In the genomic region with DNA sequence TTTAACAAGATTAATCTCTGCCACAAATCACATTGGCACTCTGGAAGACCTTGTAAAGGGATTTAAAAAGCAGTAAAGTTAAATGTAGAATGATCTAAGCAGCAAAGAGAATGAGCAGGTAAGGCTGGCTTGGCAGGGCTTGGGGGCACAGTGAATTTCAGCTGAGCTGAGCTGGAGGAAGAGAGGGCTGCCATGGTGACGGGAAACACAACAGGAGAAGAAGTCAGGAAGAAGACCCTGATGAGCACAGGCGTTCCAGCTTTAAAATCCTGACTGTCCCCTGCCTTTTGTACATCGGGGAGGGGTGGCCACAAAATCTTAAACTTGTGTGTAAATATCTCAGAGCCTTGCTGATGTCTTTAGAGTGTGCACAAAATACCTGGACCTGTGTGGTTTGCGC, we compare ENCODE assay signal across 24 mouse cellular contexts. TPM values are rescaled to one million over a fixed set of nuclear protein-coding genes. Genes with fewer than 3 reads are reported as not detected.
DNase-seq lines count a peak whose midpoint lies in the region; TF ChIP-seq lines count a peak whose summit lies in the region.
"Had no signal": no experiment of that assay in that cellular context is flagged by ENCODE, and none has a peak within 500 bp of the region (broad histone marks: within the 10 kb centered on the region; RNA-seq: fewer than 3 reads in every experiment).

No protein-coding gene starts in this region.

- H3K27ac ChIP-seq in spleen, adult 2 months (ENCODE audit: insufficient read depth, low read length) = peak overlapping the region; percentile 66
- peak overlapping the region; percentile 47 for H3K27ac ChIP-seq in bone marrow macrophage, adult 2 months (ENCODE audit: insufficient read depth, low read depth, low read length)
- peak overlapping the region; percentile 50 for H3K27ac ChIP-seq in macrophage
- H3K27ac ChIP-seq: embryonic facial prominence, embryonic 13.5 days; forebrain, embryonic 12.5 days; heart, adult 2 months; heart, embryonic 10.5 days; heart, embryonic 13.5 days; hindbrain, embryonic 14.5 days; hindbrain, postnatal 0 days had no signal

- H3K79me2 ChIP-seq in macrophage (ENCODE audit: inconsistent target) = no peaks in the 10 kb centered on the region

- WGBS in spleen, adult 2 months = 57% methylated on average over 4 of the region's 4 CpGs
- 88% methylated on average over 4 of the region's 4 CpGs for WGBS in macrophage (ENCODE audit: missing documents)

- peaks cover 12% of the 10 kb centered on the region; the same call in 1 of the 2 replicates for H3K4me1 ChIP-seq in spleen, adult 2 months (ENCODE audit: control insufficient read depth, insufficient read depth, insufficient read length)
- H3K4me1 ChIP-seq in bone marrow macrophage, adult 2 months (ENCODE audit: control insufficient read depth, insufficient read depth, low read length) = peaks cover 19% of the 10 kb centered on the region
- H3K4me1 ChIP-seq: embryonic facial prominence, embryonic 13.5 days; forebrain, embryonic 12.5 days; heart, embryonic 10.5 days; heart, embryonic 13.5 days had no signal

- H3K36me3 ChIP-seq in spleen, adult 2 months (ENCODE audit: control insufficient read depth, insufficient read depth, low read length) = no peaks in the 10 kb centered on the region
- no peaks in the 10 kb centered on the region for H3K36me3 ChIP-seq in macrophage (ENCODE audit: inconsistent target)
- H3K36me3 ChIP-seq: embryonic facial prominence, embryonic 13.5 days; forebrain, embryonic 12.5 days; heart, embryonic 10.5 days; heart, embryonic 13.5 days had no signal

- no peaks in the 10 kb centered on the region for H3K27me3 ChIP-seq in spleen, adult 2 months (ENCODE audit: control insufficient read depth, insufficient read depth, low read length)
- H3K27me3 ChIP-seq: embryonic facial prominence, embryonic 13.5 days; forebrain, embryonic 12.5 days; heart, embryonic 13.5 days had no signal

- H3K4me3 ChIP-seq in spleen, adult 2 months (ENCODE audit: extremely low read depth, insufficient read depth, insufficient read length) = no peak overlapping the region
- no peak overlapping the region for H3K4me3 ChIP-seq in bone marrow macrophage, adult 2 months (ENCODE audit: insufficient read depth, low read length)
- no peak overlapping the region for H3K4me3 ChIP-seq in macrophage (ENCODE audit: inconsistent target)
- H3K4me3 ChIP-seq: embryonic facial prominence, embryonic 13.5 days; erythroblast, embryonic 14.5 days; forebrain, embryonic 12.5 days; heart, adult 2 months; heart, embryonic 10.5 days; heart, embryonic 13.5 days had no signal

- TF ChIP-seq CTCF in spleen, adult 2 months (IDR thresholded peaks at IDR 0.05; ENCODE audit: extremely low read depth, insufficient read depth, insufficient read length, insufficient replicate concordance) = no peak
- TF ChIP-seq CTCF in bone marrow macrophage, adult 2 months (IDR thresholded peaks at IDR 0.05; ENCODE audit: low read depth, low read length) = no peak

- no peak for DNase-seq in spleen, adult 2 months (ENCODE audit: low read depth in 1 of 2, low spot score in 2 of 2)
- no peak for DNase-seq in spleen, postnatal 36 days (ENCODE audit: low spot score in 2 of 2)
- no peak for DNase-seq in right cerebral cortex, postnatal 25 days
- no peak for DNase-seq in layer of hippocampus, adult 8-10 months (ENCODE audit: low spot score in 2 of 2)
- DNase-seq in lung, postnatal 25 days (ENCODE audit: low spot score) = no peak
- DNase-seq: adrenal gland, postnatal 10 days; adrenal gland, postnatal 36 days; cerebellum, adult 11-12 months; cerebellum, adult 8-10 months; cerebellum, postnatal 14 days; gastrocnemius, postnatal 10 days; gastrocnemius, postnatal 36 days; heart, postnatal 14 days; heart, postnatal 4 days had no signal

- no peak for TF ChIP-seq POLR2A in spleen, adult 2 months (IDR thresholded peaks at IDR 0.05; ENCODE audit: low read depth, low read length)
- no peak for TF ChIP-seq POLR2A in bone marrow macrophage, adult 2 months (IDR thresholded peaks at IDR 0.05; ENCODE audit: borderline replicate concordance, low read depth, low read length)

RNA-seq across cellular contexts. Expression of a gene that starts 32.0 kb away (rescaled TPM):
- 5.8 and 6.2 TPM in 2 replicates for polyA plus RNA-seq in spleen, adult 2 months (2012; rRNA removed)
- 22.2 and 26.0 TPM in 2 replicates for polyA plus RNA-seq in bone marrow macrophage, adult 2 months (2012; ENCODE audit: insufficient read depth, insufficient read length, missing spikeins)
- 100 to 1,000 TPM in 11 of 26 experiments, 10 to 100 TPM in 15; 21.1 to 368 (median 88.7) TPM for total RNA-seq in macrophage (2018; cell fraction: chromatin; rRNA removed)
- 100 to 1,000 TPM in 3 of 26 experiments, 10 to 100 TPM in 23; 18.9 to 123 (median 32.3) TPM for total RNA-seq in macrophage (2018; cell fraction: cytosol; rRNA removed)
- 100 to 1,000 TPM in 10 of 26 experiments, 10 to 100 TPM in 16; 23.9 to 205 (median 85.9) TPM for total RNA-seq in macrophage (2018; cell fraction: nucleus; rRNA removed)
- 23.4 to 26.5 TPM (median 24.2 TPM) in 3 replicates for polyA plus RNA-seq in macrophage (2018)
- total RNA-seq in layer of hippocampus, adult 8-10 months (2022) = 1 to 10 TPM; 1.5 to 8.9 (median 5.4) TPM
- polyA plus RNA-seq: erythroblast, embryonic 14.5 days had no signal
